Mouse (Mus musculus) cerebellum, adult 9-11 months (tissue): ENCODE measurements around the gene Atxn2.

ENCODE experiments used
- DNase-seq: peaks from one replicate; pipeline ENCODE4 v3.0.0; 2022

The Atxn2 gene

DNA sequence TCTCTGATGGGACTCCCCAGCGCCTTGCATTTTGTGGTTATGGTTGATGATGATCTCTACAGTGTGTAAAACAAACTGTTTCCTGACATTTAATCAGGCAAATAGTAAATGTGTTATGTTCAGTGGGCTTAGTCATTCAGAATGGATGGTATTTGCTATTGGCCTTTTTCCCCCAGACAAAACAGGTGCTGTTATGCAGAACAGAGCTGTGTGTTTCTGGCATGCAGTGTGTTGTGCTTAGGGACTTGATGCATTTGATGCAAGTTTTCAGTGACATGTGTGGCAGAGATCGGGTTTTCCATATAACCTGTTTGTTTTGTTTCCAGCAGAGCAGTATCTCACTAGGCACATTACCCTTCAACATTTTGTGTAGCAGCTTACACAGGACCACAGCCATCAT is 56.4 kb downstream of the Atxn2 start:
- DNase-seq, result no peak

- no peak for DNase-seq
Observed at GRCm38 (mm10) chr5:121769827-121770226, 58.7 kb downstream of the Atxn2 start.

DNA sequence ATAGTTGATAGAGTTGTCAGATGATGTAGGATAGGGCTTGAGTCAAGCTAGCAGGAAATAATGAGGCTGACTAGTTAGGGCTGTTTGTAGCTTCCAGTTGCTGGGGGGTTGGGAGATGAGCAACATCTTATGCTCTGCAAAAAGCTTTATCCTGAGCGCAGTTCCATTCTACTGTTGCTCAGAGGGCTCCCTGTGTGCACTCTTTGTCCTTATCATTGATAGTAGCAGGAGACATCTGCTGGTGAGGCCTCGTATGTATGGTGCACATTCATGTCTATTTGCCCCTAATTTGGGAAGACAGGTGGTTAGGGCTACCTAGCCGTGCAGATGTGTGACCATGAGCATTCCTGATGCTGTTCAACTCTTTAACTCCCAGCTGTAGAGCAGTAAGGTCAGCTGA is 60.5 kb downstream of the Atxn2 start:
- DNase-seq, result no peak

- DNase-seq, result no peak
Observed at GRCm38 (mm10) chr5:121778485-121779119, 67.5 kb downstream of the Atxn2 start.

GRCm38 (mm10) chr5:121780180-121780579 is 69.0 kb downstream of the Atxn2 start:
- no peak for DNase-seq

- DNase-seq, result no peak
Observed at GRCm38 (mm10) chr5:121782467-121782866, 71.3 kb downstream of the Atxn2 start.

DNA sequence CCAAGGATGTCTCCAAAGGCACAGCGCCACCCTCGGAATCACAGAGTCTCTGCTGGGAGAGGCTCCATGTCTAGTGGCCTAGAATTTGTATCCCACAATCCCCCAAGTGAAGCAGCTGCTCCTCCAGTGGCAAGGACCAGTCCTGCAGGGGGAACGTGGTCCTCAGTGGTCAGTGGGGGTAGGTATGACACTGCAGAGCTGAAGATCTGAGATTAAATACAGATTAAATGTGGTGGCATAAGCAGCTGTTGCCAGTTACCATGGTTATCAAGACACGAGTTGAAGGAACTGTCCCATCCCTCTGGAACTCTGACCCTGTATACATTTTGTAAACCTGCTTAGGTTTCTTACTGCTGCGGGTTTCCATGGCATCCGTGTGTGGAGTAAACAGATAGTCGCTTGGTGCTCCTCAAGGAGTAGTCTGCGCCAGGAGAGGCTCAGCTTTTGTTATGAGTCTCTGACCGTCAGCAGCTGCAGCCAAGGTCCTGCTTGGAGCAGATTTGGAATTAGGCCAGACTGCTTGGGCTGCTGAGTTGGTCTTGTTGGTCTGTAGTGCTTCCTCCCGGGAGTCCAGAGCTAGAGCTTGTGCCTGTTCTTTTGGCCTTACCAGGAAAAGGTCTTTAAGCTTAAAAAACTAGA is 72.8 kb downstream of the Atxn2 start:
- DNase-seq, result no peak

DNA sequence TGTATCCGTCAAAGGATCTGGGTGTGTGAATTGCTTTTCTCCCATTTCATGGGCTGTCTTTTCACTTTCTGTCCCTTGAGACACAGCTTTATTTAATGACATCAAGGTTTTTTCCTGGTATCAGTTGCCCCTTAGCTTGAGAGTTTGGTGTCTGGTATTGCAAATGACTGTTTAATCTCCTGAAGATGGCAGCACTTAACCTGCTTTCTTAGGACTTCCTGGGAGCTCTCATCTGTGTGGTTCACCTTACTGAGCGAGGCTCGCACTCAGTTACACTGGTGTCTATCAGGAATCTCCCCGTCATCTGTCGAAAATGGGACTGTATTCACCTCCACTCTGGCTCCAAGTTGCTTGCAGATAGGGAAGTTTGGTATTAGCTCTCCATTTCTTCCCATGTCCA is 79.9 kb downstream of the Atxn2 start:
- no peak for DNase-seq

- DNase-seq, result no peak
Observed at GRCm38 (mm10) chr5:121795800-121796199, 84.7 kb downstream of the Atxn2 start.

DNA sequence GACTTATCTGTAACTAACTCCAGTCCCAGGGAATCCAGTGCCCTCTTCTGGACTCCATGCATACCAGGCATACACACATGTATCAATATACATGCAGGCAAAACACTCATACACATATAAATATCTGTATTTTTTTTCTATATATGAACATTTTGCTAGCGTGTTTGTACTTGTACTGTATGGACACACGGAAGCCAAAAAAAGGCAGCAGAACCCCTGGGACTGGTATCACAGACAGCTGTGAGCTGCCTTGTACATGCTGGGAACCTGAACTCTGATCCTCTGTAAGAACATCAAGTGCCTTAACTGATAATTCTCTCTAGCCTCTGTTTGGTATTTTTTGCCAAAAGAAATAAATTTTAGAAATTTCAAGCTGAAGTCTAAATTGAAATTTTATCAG is 87.3 kb downstream of the Atxn2 start:
- no peak for DNase-seq

- DNase-seq, result no peak
Observed at GRCm38 (mm10) chr5:121807186-121807585, 96.0 kb downstream of the Atxn2 start.

DNA sequence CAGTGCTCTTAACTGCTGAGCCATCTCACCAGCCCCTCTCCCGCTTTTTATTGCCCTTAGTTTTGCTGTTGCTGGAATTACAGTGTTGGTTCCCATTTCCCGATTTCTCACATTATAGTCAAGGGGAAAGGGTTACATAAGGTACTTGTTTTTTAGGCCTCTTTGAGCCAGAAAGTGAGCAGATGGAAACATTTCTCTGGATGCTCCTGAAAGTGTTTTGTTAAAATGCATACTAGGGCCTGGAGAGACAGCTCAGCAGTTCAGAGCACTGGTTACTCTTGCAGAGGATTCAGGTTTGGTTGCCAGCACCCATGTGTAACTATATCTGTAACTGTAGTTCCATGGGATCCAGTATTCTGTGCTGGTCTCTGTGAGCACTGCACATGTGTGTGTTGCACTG is 97.1 kb downstream of the Atxn2 start:
- DNase-seq, result no peak

DNA sequence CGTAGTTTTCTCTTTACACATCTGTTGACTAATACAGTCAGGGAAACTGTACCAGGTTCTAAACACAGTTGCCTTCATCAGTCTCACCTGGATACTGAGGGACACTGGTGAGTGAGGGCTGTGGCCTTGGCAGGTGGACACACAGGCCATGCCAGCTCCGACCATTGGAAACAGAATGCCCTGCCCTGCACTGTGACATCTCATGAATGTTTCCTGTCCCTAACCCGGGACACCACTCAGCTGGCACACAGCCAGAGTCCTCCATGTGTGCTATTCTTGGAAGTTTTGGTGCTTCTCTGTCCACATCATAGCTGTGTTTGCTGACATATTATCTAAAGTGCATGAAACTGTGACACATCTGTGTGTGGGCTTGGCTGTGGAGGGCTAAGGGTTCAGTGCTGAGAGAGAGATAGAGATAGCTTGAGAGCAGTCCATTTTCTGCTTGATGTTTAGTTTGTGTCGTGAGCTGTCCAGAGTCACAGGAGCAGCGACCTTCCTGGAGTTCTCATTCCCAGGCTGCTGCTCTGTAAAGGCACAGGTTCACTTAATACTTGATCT is 98.6 kb downstream of the Atxn2 start:
- peak; percentile 55 for DNase-seq

GRCm38 (mm10) chr5:121810331-121811151 is 99.4 kb downstream of the Atxn2 start:
- peak; percentile 52 for DNase-seq

DNA sequence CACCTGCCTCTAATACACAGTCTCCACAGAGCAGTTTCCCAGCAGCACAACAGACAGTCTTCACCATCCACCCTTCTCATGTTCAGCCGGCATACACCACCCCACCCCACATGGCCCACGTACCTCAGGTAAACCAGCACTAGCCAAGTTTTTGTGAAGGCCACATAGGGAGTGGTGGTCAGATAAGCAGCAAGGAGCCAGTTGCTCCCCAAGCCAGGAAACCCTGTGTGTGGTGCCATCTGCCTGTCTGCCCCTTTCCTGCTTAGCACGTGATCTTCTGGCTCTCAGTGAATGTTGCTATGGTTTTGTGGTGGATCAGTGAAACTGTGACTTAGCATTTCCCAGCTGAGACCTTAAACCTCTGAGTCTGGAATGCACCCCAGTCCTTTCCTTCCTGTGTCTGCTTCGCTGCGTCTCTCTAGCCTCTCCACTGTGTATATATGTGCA is 100.4 kb downstream of the Atxn2 start:
- DNase-seq, result peak; percentile 74

DNA sequence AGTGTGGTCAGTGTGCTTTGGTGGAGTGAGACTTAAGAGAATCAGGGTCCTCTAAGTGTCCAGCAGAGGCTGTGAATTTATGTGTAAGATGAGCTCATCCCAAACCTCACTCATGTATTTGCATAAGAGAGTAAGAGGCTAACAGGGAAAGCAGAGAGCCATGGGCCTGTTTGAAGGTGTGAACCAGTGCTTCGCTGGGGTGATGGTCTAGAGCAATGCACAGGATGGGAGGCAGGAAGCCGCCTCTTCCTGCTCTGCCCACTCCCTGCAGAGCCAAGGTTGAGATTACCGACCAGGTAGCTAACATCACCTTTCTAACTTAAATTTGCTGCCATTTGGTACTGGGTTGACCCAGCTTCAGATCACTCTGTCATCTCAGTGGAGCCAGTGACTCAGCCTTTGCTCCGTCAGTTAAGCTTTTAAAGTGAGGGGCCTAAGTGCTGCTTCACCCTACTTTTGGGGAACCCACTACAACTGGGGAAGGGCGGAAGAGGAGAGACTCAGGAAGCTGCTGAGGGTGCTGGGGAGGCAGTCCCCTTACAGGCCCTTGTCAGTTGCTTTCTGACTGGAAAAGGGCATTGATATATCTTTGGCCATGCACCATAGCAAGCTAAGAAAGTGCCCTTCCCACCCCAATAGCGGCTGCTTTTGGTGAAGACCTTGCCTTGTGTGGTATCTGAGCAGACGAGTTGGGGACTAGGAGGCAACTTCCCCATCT is 101.5 kb downstream of the Atxn2 start:
- no peak for DNase-seq

DNA sequence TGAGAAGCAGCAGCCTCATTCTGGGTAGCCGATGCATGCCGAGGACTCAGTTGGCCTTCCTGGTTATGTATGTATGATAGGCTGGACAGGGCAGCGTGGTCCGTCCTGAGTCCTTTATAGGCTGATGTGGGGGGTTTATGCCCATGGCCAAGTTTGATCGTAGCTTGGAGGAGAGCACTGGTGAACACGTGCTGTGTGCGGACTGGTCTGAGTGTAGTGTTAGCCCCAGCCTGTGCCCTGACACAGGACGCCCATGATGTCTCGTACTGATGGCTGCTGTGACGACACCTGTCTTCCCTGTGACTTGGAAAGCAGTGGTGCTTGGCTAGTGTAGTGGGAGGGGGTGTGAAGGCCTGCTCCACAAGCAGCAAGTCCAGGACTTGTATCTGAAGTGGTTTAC is 102.6 kb downstream of the Atxn2 start:
- DNase-seq, result peak; percentile 42

GRCm38 (mm10) chr5:121815067-121815466 is 103.9 kb downstream of the Atxn2 start:
- DNase-seq, result peak; percentile 83

DNA sequence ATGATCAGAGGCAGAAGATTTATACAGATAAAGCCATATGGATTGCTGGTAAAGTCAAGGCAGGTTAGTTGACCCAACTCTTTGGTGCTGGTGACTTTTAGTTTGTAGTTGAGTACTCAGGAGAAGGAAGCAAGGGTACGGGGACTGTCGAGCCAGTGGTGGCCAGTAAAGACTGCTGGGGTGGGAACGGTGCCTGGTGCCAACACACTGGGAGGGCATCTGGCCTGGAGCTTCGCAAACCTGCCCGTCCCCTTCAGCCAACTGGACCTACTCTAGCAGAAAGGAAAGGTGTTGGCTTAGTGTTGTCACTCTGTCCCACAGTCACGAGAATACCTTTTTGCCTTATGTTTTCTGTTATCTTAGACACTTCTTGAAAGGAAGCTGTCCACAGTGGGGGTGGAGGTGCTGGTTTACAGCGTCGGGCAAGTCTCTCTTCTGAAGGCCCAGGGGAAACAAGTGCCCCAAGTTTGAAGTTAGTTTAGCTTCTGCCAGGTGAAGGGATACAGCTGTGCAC is 104.8 kb downstream of the Atxn2 start:
- DNase-seq, result peak; percentile 33

DNA sequence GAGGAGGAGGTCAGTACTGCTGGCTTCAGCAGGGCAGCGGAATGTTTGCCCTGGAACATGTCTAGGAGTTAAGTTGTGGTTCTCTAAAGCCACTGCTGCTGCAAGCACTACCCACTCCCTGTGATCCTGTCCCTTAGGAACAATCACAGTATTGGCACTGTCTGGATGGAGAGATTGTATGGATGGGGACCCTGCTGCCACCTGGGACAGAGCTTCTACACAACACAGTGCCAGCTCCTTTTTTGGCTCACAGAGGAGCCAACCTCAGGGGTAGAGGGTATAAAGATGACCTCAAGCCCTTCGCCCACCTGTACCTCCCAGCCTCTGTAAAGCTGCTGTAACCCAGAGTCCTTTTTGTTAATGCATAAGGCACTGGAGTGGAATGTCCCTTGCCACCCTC is 105.5 kb downstream of the Atxn2 start:
- DNase-seq, result no peak

- no peak for DNase-seq
Observed at GRCm38 (mm10) chr5:121817551-121817950, 106.4 kb downstream of the Atxn2 start.

DNA sequence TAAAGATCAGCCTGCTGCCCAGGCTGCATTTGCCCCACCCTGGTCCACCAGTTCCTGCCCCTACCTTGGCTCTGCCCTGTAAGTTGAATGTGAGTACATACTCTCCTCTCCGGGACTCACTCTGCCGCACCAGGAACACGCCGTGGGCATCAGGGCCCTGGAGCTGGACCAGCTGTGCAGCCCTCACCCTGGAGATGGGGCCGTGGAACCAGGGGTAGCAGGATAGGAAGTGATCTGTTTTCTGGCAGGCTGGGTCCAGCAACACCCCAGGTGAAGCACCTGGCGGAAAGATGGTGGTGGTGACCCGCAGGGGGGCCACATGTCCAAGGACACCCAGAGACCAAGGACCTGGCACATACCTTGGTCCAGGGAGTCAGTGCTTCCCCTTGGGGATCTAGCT is 107.3 kb downstream of the Atxn2 start:
- no peak for DNase-seq

GRCm38 (mm10) chr5:121818862-121819261 is 107.7 kb downstream of the Atxn2 start:
- no peak for DNase-seq
